Mouse (Mus musculus): ENCODE data around the gene Pga5. TPM values are rescaled to one million over a fixed set of nuclear protein-coding genes. Genes with fewer than 3 reads are reported as not detected.

Gene Pga5
- total and polyA plus RNA-seq, 3 experiments, result 0.08 TPM; not detected in 2

DNA sequence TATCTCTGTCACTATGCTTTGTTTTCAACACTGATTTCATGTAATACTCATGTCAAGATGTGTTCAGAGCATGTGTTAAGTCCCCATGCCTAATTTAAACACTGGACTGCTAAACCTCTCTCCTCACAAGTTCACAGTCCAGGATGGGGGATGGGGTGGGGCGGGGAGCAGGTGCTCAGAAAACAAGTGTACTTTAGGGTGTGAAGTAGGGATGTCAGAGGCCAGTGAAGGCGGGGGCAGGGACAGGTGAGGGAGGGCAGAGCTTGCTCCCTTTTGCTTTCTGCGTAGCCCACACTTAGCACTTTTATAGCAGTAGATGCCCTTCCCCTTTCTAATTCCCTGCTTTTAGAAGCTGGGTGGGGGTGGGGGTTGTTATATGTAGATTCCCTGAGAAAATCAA, 12.8 kb downstream of the Pga5 start:
- H3K27ac ChIP-seq (ENCODE audit: insufficient read depth, low read depth), result no peak overlapping the region
- 0 out of 2 replicates have a peak, but pooled peaks have one; percentile 10 for TF ChIP-seq CHD2 (IDR thresholded peaks at IDR 0.05; ENCODE audit: low read length)
- no peak for TF ChIP-seq ZC3H11A (IDR thresholded peaks at IDR 0.05; ENCODE audit: low read depth, low read length)
- TF ChIP-seq USF2 (conservative IDR thresholded peaks at IDR 0.05; ENCODE audit: low read depth, low read length), result no peak
- TF ChIP-seq ZMIZ1 (IDR thresholded peaks at IDR 0.05; ENCODE audit: low read depth, low read length), result no peak
- no peaks in the 10 kb centered on the region for H3K27me3 ChIP-seq (replicated peaks)
- in situ Hi-C loops (cut with MboI; ENCODE audit: low pct_ligation_motif_present, low pct_unique_long_range_greater_than_20kb, low sequenced_read_pairs) (no loop called here), dilution Hi-C loops (cut with MboI; ENCODE audit: extremely low pct_ligation_motif_present, extremely low pct_unique_long_range_greater_than_20kb, low sequenced_read_pairs) (no loop called here)
- no peak for DNase-seq (ENCODE audit: extremely low read depth)
- H3K4me1 ChIP-seq (ENCODE audit: control insufficient read depth in 1 of 2, insufficient read depth in 2 of 2), result peaks cover 7 to 11% of the 10 kb centered on the region in 2 experiments
- H3K9me3 ChIP-seq (replicated peaks; ENCODE audit: low read length), result no peaks in the 10 kb centered on the region
- no peak overlapping the region for H3K9ac ChIP-seq (ENCODE audit: insufficient read depth, low read depth)
- no peaks in the 10 kb centered on the region for H3K79me2 ChIP-seq (replicated peaks; ENCODE audit: control insufficient read depth, extremely low read depth, insufficient read depth, poor library complexity, severe bottlenecking)
- H3K4me3 ChIP-seq (replicated peaks in 1 of 3; ENCODE audit: low read depth in 2 of 3, low read length in 2 of 3, poor library complexity in 1 of 3), result no peak overlapping the region
- H3K36me3 ChIP-seq (replicated peaks in 1 of 2; ENCODE audit: control insufficient read depth in 1 of 2, insufficient read depth in 1 of 2, low read length in 1 of 2), result no peaks in the 10 kb centered on the region
- H3K4me2 ChIP-seq (ENCODE audit: insufficient read depth, low read depth, poor library complexity, severe bottlenecking), result no peak overlapping the region

DNA sequence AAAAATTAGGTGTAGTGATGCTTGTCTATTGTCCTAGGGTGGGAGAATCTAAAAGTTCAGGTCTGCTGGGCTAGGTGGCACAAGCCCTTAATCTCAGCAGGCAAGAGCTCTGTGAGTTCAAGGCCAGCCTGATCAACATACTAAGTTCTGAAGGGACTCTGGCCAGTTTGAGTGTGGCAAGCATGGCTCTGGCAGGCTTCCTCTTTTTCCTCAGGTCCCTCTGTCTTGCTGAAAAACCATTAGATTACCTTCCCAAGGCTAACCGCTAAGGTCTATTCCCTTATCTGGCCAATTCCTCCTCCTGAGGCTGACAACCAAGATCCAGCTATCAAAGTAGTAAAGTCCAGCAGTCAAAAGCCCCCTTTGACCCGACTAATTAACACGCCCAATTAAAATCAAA, 15.2 kb downstream of the Pga5 start:
- Histone ChIP-seq H3K9me3 (replicated peaks; ENCODE audit: low read length) (no peaks in the 10 kb centered on the region), H3K27me3 (replicated peaks) (no peaks in the 10 kb centered on the region), H3K4me2 (ENCODE audit: insufficient read depth, low read depth, poor library complexity, severe bottlenecking) (no peak overlapping the region), H3K4me3 (replicated peaks in 1 of 3; ENCODE audit: low read depth in 2 of 3, low read length in 2 of 3, poor library complexity in 1 of 3) (no peak overlapping the region), H3K79me2 (replicated peaks; ENCODE audit: control insufficient read depth, extremely low read depth, insufficient read depth, poor library complexity, severe bottlenecking) (no peaks in the 10 kb centered on the region), H3K36me3 (replicated peaks in 1 of 2; ENCODE audit: control insufficient read depth in 1 of 2, insufficient read depth in 1 of 2, low read length in 1 of 2) (peaks cover 0 to 6% of the 10 kb centered on the region in 2 experiments), H3K27ac (ENCODE audit: insufficient read depth, low read depth) (no peak overlapping the region), H3K9ac (ENCODE audit: insufficient read depth, low read depth) (no peak overlapping the region), H3K4me1 (ENCODE audit: control insufficient read depth in 1 of 2, insufficient read depth in 2 of 2) (no peaks in the 10 kb centered on the region)
- TF ChIP-seq MYC (IDR thresholded peaks at IDR 0.05; ENCODE audit: low read depth, low read length), result no peak
- TF ChIP-seq NRF1 (IDR thresholded peaks at IDR 0.05; ENCODE audit: low read depth, low read length), result no peak
- no peak for TF ChIP-seq TCF12 (IDR thresholded peaks at IDR 0.05; ENCODE audit: low read depth, low read length)
- TF ChIP-seq MEF2A (IDR thresholded peaks at IDR 0.05; ENCODE audit: borderline replicate concordance, low read depth, low read length), result no peak
- TF ChIP-seq KAT2A (IDR thresholded peaks at IDR 0.05; ENCODE audit: insufficient replicate concordance, low read length), result no peak
- TF ChIP-seq ZNF384 (IDR thresholded peaks at IDR 0.05; ENCODE audit: low read depth, low read length), result no peak
- TF ChIP-seq ETS1 (conservative IDR thresholded peaks at IDR 0.05; ENCODE audit: low read depth, low read length), result no peak
- TF ChIP-seq CHD1 (IDR thresholded peaks at IDR 0.05; ENCODE audit: low read depth, low read length), result no peak
- dilution Hi-C loops (cut with MboI; ENCODE audit: extremely low pct_ligation_motif_present, extremely low pct_unique_long_range_greater_than_20kb, low sequenced_read_pairs) (no loop called here), in situ Hi-C loops (cut with MboI; ENCODE audit: low pct_ligation_motif_present, low pct_unique_long_range_greater_than_20kb, low sequenced_read_pairs) (no loop called here)
- DNase-seq (ENCODE audit: extremely low read depth), result no peak

DNA sequence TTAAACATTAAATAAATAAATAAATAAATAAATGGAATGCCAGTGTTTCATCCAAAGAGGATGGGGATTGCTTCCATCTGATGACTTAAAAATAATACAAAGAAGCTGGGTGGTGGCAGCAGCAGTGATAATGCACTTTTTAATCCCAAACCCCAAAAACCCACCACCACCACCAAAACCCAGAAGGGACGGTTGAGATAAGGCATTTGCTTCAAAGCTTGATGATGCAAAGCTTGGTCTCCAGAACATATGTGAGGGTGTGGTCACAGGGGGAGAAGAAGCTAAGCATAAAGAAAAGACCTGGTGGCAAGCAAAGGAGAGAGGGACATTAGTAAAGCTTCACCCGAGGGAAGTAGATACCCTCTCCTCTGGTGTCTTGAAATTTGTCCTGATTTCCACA, 16.0 kb downstream of the Pga5 start:
- no peak for DNase-seq (ENCODE audit: extremely low read depth)
- TF ChIP-seq RCOR1 (conservative IDR thresholded peaks at IDR 0.05; ENCODE audit: low read depth, low read length) (no peak), JUN (IDR thresholded peaks at IDR 0.05; ENCODE audit: insufficient read depth, low read depth, low read length) (no peak), ETS1 (conservative IDR thresholded peaks at IDR 0.05; ENCODE audit: low read depth, low read length) (no peak), SIN3A (IDR thresholded peaks at IDR 0.05; ENCODE audit: low read length) (no peak)
- in situ Hi-C loops (cut with MboI; ENCODE audit: low pct_ligation_motif_present, low pct_unique_long_range_greater_than_20kb, low sequenced_read_pairs), result no loop called here
- Histone ChIP-seq H3K4me2 (ENCODE audit: insufficient read depth, low read depth, poor library complexity, severe bottlenecking) (no peak overlapping the region), H3K27me3 (replicated peaks) (no peaks in the 10 kb centered on the region), H3K36me3 (replicated peaks in 1 of 2; ENCODE audit: control insufficient read depth in 1 of 2, insufficient read depth in 1 of 2, low read length in 1 of 2) (peaks cover 0 to 8% of the 10 kb centered on the region in 2 experiments), H3K9me3 (replicated peaks; ENCODE audit: low read length) (no peaks in the 10 kb centered on the region), H3K4me1 (ENCODE audit: control insufficient read depth in 1 of 2, insufficient read depth in 2 of 2) (no peaks in the 10 kb centered on the region), H3K9ac (ENCODE audit: insufficient read depth, low read depth) (no peak overlapping the region), H3K79me2 (replicated peaks; ENCODE audit: control insufficient read depth, extremely low read depth, insufficient read depth, poor library complexity, severe bottlenecking) (no peaks in the 10 kb centered on the region), H3K27ac (ENCODE audit: insufficient read depth, low read depth) (no peak overlapping the region), H3K4me3 (replicated peaks in 1 of 3; ENCODE audit: low read depth in 2 of 3, low read length in 2 of 3, poor library complexity in 1 of 3) (no peak overlapping the region)
- dilution Hi-C loops (cut with MboI; ENCODE audit: extremely low pct_ligation_motif_present, extremely low pct_unique_long_range_greater_than_20kb, low sequenced_read_pairs), result no loop called here

Data from CH12.LX (cell line).